Mouse (Mus musculus) T-cell, adult 2 months (primary cell): ENCODE results near the gene Znrf3.

Source experiments
- DNase-seq: peaks from one replicate; pipeline ENCODE4 v3.0.0; 2022; ENCODE audit warnings: low spot score

Znrf3 gene

GRCm38 (mm10) chr11:5437646-5438045 lies 7.0 kb downstream of the Znrf3 start:
- no peak for DNase-seq

- DNase-seq = no peak
Measured at GRCm38 (mm10) chr11:5436988-5437387, 7.7 kb downstream of the Znrf3 start.

GRCm38 (mm10) chr11:5435493-5435892 lies 9.2 kb downstream of the Znrf3 start:
- DNase-seq = peak; percentile 63

GRCm38 (mm10) chr11:5432330-5432729 lies 12.3 kb downstream of the Znrf3 start:
- DNase-seq = peak; percentile 85

GRCm38 (mm10) chr11:5430863-5431262 lies 13.8 kb downstream of the Znrf3 start:
- no peak for DNase-seq

GRCm38 (mm10) chr11:5429396-5430190 lies 15.1 kb downstream of the Znrf3 start:
- DNase-seq = peak; percentile 50

GRCm38 (mm10) chr11:5427251-5427650 lies 17.4 kb downstream of the Znrf3 start:
- DNase-seq = no peak

GRCm38 (mm10) chr11:5426317-5426716 lies 18.3 kb downstream of the Znrf3 start:
- no peak for DNase-seq

GRCm38 (mm10) chr11:5425106-5425505 lies 19.5 kb downstream of the Znrf3 start:
- no peak for DNase-seq

GRCm38 (mm10) chr11:5424185-5424584 lies 20.5 kb downstream of the Znrf3 start:
- no peak for DNase-seq

- no peak for DNase-seq
Measured at GRCm38 (mm10) chr11:5423000-5423399, 21.6 kb downstream of the Znrf3 start.

- no peak for DNase-seq
Measured at GRCm38 (mm10) chr11:5422252-5422636, 22.4 kb downstream of the Znrf3 start.

- no peak for DNase-seq
Measured at GRCm38 (mm10) chr11:5421506-5422251, 23.0 kb downstream of the Znrf3 start.

- peak; percentile 73 for DNase-seq
Measured at GRCm38 (mm10) chr11:5415617-5416338, 28.9 kb downstream of the Znrf3 start.

- no peak for DNase-seq
Measured at GRCm38 (mm10) chr11:5414856-5415616, 29.6 kb downstream of the Znrf3 start.

- no peak for DNase-seq
Measured at GRCm38 (mm10) chr11:5412644-5413190, 31.9 kb downstream of the Znrf3 start.

GRCm38 (mm10) chr11:5411577-5411976 lies 33.1 kb downstream of the Znrf3 start:
- DNase-seq = peak; percentile 92

- DNase-seq = no peak
Measured at GRCm38 (mm10) chr11:5404180-5404579, 40.5 kb downstream of the Znrf3 start.

GRCm38 (mm10) chr11:5402127-5402733 lies 42.4 kb downstream of the Znrf3 start:
- no peak for DNase-seq

- DNase-seq = no peak
Measured at GRCm38 (mm10) chr11:5398301-5399053, 46.2 kb downstream of the Znrf3 start.
